Mouse (Mus musculus): Measurements from ENCODE around the gene Trappc12.

GRCm38 (mm10) chr12:28718106-28718505 is 32.2 kb downstream of the Trappc12 start:
- no peak for TF ChIP-seq POLR2A (IDR thresholded peaks at IDR 0.05; ENCODE audit: borderline replicate concordance, insufficient read depth, low read length)
- TF ChIP-seq CTCF (IDR thresholded peaks at IDR 0.05; ENCODE audit: borderline replicate concordance, insufficient read depth, low read depth, low read length): no peak

Data from cerebellum, adult 2 months (tissue).